Mouse (Mus musculus): Measurements from ENCODE around the gene Brdt. TPM values are rescaled to one million over a fixed set of nuclear protein-coding genes. Genes with fewer than 3 reads are reported as not detected.

The Brdt gene
- total RNA-seq (2014; fragmentation: Nextera tagmentation) (0.96 TPM in 1 of 2 replicates, not detected in the other), total RNA-seq (2017) (0.31 and 0.52 TPM in 2 replicates)

DNA sequence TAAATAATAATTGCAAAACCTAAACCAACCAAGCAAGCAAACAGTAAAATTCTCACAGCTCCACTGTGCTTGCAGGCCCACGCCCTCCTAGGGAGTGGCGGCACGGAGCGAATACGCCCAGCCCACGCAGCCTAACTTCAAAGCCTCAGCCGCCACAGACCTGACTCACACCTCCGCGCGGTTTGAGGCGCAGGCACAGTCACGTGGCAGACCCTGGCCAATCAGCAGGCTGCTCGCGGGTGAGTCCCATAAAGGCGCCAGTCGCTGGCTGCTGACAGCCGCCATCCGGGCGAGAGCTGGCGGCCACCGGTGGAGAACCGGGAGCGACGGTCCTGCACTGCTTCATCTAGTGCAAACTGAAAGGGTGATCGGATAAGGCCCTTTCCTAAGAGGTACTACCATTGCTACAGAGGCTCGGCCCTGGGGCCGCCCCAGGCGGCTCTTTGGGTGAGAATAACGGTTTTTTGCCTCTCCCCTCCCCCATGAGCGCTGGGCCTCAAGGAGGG is at the start of gene Brdt:
Gene Brdt, plus strand, starts transcription at position 244 of the 506 bp plus-strand sequence.
- no peak for ATAC-seq (replicated peaks; ENCODE audit: poor library complexity, severe bottlenecking)

DNA sequence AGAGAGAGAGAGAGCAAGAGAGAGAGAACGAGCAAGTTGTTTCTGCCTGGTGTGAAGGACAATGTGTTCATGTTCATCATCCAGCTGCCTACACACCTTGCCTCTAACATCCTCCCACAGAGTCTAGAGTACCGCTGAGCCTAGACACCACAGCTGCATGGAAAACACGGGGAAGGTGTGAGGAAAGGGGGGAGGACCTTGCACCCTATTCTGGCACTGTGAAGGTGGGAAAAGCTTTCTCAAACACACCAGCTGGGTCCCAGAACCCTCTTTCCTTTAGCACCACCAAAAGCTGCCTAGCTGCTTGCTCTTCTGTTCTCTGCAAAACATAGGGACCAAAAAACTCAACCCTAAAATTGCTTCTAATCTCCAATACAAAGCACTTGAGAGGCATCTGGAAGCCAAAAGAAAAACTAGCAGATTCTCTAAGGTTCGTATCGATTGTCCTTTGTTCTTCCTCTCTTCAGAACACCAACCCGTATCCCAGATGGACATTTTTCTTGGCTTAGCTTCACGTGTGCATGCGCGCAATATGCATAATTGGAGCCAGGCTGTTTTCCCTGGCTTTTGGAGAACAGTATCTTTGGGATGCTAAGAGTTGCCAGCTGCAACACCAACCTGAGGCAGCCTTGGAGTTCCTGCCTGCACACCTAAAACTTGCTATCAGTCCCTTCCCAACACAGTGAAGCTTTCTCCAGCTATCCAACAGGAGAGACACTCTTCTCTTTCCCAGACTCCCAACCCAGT is 48.2 kb upstream of the Brdt start:
- ATAC-seq (replicated peaks; ENCODE audit: poor library complexity, severe bottlenecking) = no peak

DNA sequence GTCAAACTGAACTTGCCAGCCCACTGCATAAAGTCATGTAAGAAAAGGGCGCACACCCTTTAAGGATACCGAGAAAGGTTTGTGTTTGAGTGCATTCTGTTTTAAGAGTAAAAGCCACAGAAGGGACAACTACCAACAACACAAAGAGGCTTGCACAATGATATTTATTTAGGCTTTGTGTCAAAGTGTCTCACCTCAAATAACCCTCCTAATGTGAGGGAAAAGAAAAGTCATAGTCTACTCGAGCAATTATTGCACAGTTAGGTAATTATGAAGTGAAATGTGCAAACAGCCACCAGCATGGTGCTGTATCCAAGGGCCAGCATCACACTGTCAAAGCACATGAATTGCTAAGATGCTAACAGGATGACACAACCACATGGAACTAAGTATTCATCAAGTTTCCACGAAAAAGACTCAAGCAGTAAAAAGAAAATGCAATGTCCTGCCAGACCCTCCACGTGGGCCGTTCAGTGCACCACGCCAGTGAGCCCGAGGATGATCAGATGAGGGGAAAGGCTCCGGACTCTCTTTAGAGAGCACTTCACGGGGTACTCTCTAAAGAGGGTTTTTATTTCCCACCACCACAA is 46.9 kb upstream of the Brdt start:
- ATAC-seq (replicated peaks; ENCODE audit: poor library complexity, severe bottlenecking) = no peak

GRCm38 (mm10) chr5:107285563-107285962 is 45.4 kb upstream of the Brdt start:
- ATAC-seq (replicated peaks; ENCODE audit: poor library complexity, severe bottlenecking) = no peak

DNA sequence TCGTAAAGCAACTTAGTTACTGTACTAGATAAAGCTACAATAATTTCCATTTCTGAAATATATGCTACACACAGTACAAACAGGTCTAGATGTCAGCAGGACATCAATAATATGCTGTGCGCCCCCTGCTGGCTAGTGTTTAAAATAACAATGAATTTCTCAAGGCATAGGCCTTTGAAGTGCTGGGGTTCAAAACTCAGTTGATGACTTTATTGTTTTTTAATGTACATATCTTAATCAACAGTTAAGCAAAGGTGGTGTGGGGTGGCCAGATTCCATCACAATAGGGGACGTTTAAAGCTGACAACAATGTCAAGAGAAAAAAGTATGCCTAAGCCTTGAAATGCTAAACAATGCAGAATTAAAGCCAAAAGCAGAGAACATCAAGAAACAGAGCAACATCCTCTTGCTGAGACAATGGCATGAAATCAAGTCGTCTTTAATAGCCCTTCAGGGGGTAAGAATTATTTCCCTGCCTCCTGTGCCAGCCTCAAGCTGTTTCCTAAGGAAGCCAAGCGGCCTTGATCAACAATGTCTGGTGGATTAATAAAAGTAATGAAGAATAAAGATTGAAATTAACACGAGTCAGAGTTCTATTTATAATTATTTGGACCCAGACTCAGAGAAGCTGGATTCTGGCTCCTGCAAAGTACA is 43.6 kb upstream of the Brdt start:
- 0 out of 2 replicates have a peak, but pooled peaks have one; percentile 32 for ATAC-seq (replicated peaks; ENCODE audit: poor library complexity, severe bottlenecking)

GRCm38 (mm10) chr5:107287908-107288267 is 43.1 kb upstream of the Brdt start:
- ATAC-seq (replicated peaks; ENCODE audit: poor library complexity, severe bottlenecking) = no peak

DNA sequence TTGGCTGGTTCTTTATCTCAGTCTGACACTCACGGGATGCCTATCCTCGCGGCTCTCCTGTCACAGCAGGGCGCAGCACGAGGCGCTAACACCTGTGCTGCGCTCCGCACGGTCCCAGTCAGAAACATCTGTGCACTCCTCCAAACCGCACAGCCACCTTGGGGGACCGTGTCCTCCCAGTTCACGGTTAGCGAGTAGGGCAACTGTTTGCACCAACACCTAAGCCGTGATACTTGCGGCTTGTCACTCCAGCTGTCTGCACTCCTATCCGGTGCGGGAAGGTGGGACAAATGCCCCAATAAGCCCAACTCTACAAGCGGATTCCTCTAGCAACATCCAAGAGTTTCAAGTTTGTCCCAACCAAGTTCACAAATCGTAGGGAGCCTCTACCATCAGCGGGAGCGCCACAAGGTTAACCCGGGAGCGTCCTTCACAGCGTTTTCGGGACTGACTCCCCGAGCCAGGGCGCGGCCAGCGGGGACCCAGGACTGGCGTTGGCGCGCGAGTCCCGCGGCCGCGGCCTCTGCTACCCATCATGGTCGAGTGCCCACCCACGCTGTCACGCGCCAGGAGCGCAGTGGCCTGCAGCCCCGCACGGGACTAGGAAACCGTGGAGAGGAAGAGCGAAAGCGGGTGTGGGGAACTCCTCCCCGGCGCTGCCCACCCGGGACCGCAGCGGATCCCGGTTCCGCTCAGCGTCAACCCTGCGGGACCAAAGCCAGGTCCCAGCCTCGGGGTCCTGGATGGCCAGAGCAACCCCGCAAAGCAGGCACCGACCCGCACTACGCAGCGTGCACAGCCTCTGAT is 42.3 kb upstream of the Brdt start:
- ATAC-seq (replicated peaks; ENCODE audit: poor library complexity, severe bottlenecking) = peak; percentile 63

DNA sequence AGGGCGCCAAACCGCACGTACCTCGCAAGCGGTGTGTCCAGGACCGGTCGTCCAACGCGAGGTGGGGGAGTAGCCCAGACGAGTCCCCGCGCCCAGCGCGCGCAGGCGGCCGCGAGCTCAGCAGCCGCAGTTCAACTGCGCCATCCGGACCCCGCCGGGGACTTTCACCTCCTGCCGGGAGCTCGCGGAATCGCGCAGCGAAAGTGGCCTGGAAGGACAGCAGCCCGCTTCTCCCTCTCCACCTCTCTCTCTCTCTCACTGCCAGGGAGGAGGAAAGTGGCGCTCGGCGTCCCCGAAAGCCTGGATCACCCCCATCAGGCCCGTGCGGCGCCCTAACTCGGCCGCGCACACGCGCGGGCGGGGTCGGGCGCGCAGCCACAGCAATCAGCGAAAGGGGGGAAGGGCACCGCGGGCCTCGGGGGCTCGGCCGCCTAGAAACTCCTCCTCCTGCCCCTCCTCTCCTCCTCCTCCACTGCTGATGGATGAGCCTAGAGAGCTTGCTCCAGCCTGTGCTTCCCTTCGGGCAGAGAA is 41.7 kb upstream of the Brdt start, which contains the start of gene Tgfbr3:
Gene Tgfbr3, minus strand, starts transcription at position 396 of the 531 bp plus-strand sequence.
- ATAC-seq (replicated peaks; ENCODE audit: poor library complexity, severe bottlenecking) = peak; percentile 73

GRCm38 (mm10) chr5:107289986-107290385 is 41.0 kb upstream of the Brdt start:
- ATAC-seq (replicated peaks; ENCODE audit: poor library complexity, severe bottlenecking) = no peak

DNA sequence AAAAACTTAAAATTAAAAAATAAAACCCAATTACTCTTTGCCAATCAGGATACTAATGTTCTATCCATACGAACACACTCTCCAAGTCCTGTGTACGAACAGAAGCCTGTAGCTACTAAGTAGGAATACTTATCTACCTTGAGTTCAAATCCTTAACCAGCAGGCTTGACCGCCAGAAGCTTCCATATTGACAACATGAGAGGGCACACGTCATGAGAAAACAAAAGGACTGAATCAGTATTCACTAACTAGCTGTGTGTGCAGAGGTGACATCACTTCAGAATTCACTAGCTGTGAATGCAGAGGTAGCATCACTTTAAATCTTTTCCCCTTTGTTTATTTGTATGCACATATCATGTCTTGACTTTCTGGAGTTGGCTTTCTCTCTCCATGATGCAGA is 36.9 kb upstream of the Brdt start:
- ATAC-seq (replicated peaks; ENCODE audit: poor library complexity, severe bottlenecking) = no peak

- ATAC-seq (replicated peaks; ENCODE audit: poor library complexity, severe bottlenecking) = peak; percentile 87
These were observed 35.7 kb upstream of the Brdt start for GRCm38 (mm10) chr5:107295061-107295816.

DNA sequence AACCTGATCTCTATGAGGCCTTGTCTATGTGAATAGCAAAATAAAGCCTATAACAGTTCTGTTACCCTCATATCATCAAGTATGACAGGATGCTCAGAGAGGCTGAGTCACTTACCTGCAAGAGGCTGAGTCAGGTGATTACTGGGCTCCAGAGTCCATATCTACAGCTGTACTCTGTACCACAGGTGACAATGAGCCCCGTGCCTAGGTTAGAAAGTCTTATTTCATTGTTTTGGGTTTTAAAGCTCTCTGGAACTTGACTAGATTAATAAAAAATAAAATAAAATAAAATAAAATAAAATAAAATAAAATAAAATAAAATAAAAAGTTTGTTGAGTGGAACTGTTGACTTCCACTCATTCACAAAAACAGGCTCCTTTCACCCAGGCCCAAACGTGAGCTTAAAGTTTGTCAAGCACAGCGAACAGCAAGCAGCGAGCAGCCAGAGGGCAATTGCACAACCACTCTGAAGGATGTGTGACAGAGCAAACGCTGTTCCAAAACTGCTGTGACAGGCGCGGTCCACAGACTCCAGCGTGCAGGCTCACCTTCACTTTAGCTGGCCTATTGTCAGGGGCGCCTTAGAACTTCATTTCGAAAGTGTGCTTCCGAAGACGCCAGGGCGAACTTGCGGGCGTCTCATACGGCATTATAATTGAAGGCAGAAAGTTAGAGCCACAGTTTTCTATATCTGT is 35.0 kb upstream of the Brdt start:
- ATAC-seq (replicated peaks; ENCODE audit: poor library complexity, severe bottlenecking) = peak; percentile 70

- no peak for ATAC-seq (replicated peaks; ENCODE audit: poor library complexity, severe bottlenecking)
These were observed 34.2 kb upstream of the Brdt start for GRCm38 (mm10) chr5:107296512-107297322.

DNA sequence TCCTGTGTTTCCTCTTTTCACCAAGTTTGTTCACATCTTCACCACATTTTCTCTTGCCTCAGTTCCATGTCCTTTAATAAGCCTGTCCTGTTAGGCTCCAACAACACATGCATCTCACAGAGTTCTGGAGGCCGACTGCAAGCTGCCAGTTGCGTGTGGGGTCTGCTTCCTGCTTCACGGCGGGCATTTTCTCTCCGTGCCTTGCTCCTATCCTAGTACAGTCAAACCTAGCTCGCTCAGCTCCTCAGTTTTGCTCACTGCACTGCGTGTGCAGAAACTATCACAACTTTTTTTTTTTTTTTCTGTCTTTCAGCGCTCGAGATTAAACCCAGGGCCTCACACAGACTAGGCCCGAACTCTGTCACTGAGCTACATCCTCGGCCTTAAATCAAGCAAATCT is 32.1 kb upstream of the Brdt start:
- ATAC-seq (replicated peaks; ENCODE audit: poor library complexity, severe bottlenecking) = peak; percentile 8; the same call in 1 of the 2 replicates

DNA sequence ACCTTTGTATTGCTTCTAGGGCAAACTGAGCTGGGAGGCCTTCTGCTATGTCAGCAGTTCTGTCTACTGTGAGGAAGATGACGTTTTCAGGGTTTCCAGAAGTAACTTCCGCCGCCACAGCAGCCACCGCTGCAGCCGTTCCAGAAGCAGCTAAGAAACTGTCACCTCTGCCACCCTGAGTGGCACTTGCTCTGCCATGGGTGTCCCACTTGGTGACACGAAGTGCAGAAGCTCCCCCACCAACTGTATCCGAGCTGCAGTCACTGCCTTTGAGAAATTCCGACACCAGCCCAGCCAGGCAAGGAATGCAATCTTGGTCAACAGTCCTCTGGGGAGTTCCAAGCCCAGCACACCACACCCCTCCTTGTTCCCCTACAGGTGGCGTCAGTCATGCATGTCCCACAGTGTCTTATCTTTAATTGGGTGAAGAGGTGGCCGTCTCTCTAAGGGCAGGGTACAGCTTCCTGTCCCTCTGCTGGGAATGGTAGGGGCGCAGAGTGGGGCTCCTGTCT is 27.6 kb upstream of the Brdt start:
- peak; percentile 56 for ATAC-seq (replicated peaks; ENCODE audit: poor library complexity, severe bottlenecking)

GRCm38 (mm10) chr5:107304117-107304825 is 26.7 kb upstream of the Brdt start:
- ATAC-seq (replicated peaks; ENCODE audit: poor library complexity, severe bottlenecking) = no peak

- ATAC-seq (replicated peaks; ENCODE audit: poor library complexity, severe bottlenecking) = peak; percentile 50
These were observed 23.5 kb upstream of the Brdt start for GRCm38 (mm10) chr5:107307432-107307831.
